Mouse (Mus musculus): ENCODE measurements around the gene Hist1h3b.
"Not testable (repeated sequence)": the region's sequence is repeated elsewhere in the genome, so short reads cannot be mapped to it uniquely, and the experiment has no call there.

The Hist1h3b gene

DNA sequence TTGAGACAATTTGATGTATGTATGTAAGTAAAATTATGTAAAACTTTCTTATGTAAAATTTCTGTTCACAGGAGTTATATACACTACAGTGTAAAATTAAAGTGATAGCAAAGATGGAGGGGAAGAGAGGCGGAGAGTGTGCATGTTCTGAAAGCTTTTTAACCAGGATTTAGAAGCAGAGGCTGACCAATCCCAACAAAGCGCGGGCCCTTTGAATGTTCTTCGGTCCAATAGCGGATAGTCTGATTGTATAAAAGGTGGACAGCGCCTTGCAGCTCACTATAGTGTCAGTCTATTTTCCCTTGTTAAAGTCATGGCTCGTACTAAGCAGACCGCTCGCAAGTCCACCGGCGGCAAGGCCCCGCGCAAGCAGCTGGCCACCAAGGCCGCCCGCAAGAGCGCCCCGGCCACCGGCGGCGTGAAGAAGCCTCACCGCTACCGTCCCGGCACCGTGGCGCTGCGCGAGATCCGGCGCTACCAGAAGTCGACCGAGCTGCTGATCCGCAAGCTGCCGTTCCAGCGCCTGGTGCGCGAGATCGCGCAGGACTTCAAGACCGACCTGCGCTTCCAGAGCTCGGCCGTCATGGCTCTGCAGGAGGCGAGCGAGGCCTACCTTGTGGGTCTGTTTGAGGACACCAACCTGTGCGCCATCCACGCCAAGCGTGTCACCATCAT is at the start of gene Hist1h3b:
TSS of gene Hist1h3b (plus strand) at position 201 of the 675 bp plus-strand sequence.
- DNase-seq (ENCODE audit: low spot score) = peak; percentile 97

- DNase-seq (ENCODE audit: low spot score) = not testable (repeated sequence)
Observed at GRCm38 (mm10) chr13:23702801-23703200, 49.3 kb upstream of the Hist1h3b start.

GRCm38 (mm10) chr13:23705751-23706356 is 46.2 kb upstream of the Hist1h3b start:
- no peak for DNase-seq (ENCODE audit: low spot score)

DNA sequence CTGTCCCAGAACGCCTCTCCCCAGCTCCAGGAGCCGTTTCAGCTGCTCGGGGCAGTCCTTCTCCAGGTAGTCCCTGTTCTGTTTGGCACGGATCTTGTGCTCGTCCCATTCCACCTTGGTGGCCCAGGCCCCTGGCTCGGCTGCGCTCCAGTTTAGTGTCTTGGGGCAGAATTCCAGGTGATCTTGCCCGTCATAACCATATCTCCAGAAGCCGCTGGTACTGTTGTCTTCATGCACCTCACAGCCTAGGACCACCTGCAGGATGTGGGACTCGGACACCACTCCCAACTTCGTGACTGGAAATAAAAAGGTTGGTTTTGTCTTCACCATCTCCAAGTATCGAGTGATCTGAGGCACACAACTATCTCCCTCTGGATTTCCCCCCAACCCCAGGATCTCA is 45.3 kb upstream of the Hist1h3b start:
- DNase-seq (ENCODE audit: low spot score) = no peak

DNA sequence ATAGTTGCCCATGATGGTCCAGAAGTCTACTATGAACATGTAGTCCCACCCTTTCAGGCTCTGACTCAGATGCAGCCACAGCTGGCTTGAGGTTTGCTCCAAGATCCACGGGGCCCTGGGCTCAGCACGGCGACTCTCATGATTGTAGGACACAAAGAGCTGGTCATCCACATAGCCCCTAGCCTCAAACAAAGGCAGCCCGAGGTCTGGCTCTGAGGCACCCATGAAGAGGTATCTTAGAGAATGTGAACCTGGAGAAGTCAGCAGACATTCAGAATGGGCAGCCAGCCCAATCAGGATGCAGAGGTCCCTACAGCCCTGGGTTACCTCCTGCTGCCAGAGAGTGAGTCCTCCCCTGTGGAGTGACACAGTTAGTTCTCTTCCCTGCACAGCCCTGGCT is 44.0 kb upstream of the Hist1h3b start:
- DNase-seq (ENCODE audit: low spot score) = no peak

- no peak for DNase-seq (ENCODE audit: low spot score)
Observed at GRCm38 (mm10) chr13:23708654-23709053, 43.4 kb upstream of the Hist1h3b start.

GRCm38 (mm10) chr13:23709714-23710373 is 42.2 kb upstream of the Hist1h3b start:
- DNase-seq (ENCODE audit: low spot score) = no peak

DNA sequence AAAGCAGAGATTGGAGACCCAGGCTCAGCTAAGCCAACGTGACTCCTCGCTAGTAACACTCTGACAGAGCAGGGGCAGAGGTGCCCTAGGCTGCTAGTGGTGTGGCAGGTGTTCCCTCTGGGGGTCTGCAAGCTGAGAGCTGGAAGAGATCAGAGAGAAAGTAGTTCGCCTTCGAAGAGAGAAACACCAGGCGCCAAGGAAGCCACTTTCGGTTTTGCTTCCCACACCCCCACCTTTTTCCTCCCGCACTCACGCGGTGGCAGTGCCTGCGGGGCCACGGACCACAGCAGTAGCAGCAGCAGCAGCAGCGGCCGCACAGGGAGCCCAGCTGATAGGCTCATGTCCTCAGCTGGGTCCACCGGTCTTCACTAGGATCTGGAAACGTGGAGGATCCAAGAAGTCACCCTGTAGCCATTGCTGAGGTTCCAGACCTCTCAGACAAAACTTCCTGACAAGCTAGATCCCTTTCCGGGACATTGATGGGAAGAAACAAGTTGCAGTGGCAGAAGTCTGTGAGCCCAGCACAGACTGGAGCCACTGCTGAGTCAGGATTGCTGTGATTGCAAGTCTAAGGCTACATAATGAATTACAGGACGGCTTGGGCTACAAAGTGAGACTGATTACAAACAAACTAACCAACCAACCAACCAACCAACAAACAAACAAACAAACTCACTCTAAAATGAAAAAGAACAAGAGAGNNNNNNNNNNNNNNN is 41.5 kb upstream of the Hist1h3b start, which contains the start of gene Hfe:
TSS of gene Hfe (minus strand) at position 481 of the 716 bp plus-strand sequence.
- peak; percentile 45 for DNase-seq (ENCODE audit: low spot score)

GRCm38 (mm10) chr13:23716261-23717042 is 35.6 kb upstream of the Hist1h3b start:
- no peak for DNase-seq (ENCODE audit: low spot score)

DNA sequence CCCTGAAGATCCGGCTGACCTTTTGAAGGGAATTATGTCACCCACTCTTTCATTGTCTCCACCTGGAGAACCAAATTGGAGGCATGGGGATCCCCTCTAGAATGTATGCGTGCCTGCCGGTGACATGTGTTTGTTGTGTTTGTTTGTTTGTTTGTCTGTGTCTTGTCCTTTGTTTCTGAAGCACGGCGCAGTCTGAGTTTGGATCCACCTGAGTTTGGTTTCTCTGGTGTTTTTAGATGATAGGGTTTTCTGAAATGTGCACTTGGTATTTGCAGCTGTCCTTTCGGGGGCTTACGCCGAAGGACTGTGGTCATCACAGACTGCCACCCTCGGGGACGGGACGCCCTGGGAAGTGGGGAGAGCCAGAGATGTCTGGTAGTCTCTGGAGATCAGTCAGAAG is 34.9 kb upstream of the Hist1h3b start:
- no peak for DNase-seq (ENCODE audit: low spot score)

GRCm38 (mm10) chr13:23717593-23718245 is 34.3 kb upstream of the Hist1h3b start:
- DNase-seq (ENCODE audit: low spot score) = not testable (repeated sequence)

- DNase-seq (ENCODE audit: low spot score) = no peak
Observed at GRCm38 (mm10) chr13:23724239-23724638, 27.8 kb upstream of the Hist1h3b start.

DNA sequence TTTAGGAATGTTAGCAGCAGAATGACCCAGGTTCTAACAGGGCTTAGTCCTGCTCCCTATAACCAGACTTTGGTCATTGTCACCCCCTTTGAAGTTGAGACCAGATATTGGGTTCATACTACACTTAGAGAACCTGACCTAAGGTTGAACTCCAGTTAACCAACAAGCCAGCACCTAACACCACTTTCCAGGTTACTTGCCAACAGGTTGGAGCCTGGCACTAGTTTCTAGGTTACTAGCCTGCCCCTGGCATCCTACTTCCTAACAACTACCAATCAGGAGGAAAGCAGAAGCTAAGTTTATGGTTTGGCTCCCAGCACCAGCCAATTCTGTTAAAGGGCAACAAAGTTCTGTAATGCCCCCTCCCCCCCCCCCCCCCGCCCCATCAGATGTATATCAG is 26.9 kb upstream of the Hist1h3b start:
- no peak for DNase-seq (ENCODE audit: low spot score)

- no peak for DNase-seq (ENCODE audit: low spot score)
Observed at GRCm38 (mm10) chr13:23728472-23729191, 23.4 kb upstream of the Hist1h3b start.

- no peak for DNase-seq (ENCODE audit: low spot score)
Observed at GRCm38 (mm10) chr13:23729192-23729525, 22.9 kb upstream of the Hist1h3b start.

GRCm38 (mm10) chr13:23729706-23730105 is 22.4 kb upstream of the Hist1h3b start:
- no peak for DNase-seq (ENCODE audit: low spot score)

GRCm38 (mm10) chr13:23730479-23730878 is 21.6 kb upstream of the Hist1h3b start:
- DNase-seq (ENCODE audit: low spot score) = peak; percentile 21

DNA sequence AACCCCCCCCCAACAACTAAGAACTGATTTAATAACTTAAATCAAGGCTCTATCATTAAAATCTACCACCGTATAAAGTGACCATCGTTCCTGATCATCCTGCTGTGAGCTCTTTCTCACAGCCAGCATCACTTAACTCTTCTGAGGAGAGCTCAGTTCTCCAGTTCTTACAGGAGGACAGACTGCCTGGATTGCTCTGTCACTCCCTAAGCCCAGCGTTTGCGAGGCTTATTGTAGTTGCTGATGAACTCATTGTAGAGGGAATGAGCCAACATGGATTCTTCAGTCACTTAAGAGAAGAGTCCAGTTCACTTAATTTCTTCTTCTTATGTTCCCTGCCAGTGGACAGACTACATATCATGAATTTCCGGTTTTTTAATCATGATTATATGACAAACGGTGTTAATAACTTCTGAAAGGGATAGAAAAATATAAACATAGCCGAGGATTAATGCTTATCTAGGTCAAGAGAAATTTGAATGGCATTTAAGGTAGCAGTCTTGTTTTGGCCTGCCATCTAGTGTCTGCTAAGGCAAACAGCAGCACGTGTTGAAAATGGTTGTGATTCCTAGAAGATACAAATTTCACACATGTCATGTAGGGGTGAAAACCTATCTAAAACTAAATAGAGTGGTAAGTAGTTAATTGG is 19.8 kb upstream of the Hist1h3b start:
- DNase-seq (ENCODE audit: low spot score) = peak; percentile 73

- no peak for DNase-seq (ENCODE audit: low spot score)
Observed at GRCm38 (mm10) chr13:23737091-23737490, 15.0 kb upstream of the Hist1h3b start.

DNA sequence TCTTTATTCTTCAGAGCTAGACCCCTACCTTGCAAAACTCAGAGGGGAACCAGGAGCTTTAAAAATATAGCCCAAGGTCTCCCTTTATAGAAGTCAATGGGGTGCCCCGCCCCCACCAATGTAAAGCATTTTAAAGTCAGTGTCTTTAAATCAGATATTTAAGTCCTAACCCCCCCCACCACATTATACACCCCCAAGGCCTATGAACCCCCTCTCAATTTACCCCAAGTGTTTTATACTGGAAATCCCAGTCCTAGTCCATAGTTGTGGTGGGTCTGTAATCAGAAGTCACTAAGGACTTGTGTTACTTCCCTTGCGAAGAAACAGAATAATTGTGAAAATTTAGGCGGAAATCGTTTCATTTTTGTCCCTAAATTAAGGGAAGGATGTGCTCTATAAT is 14.0 kb upstream of the Hist1h3b start:
- DNase-seq (ENCODE audit: low spot score) = no peak

Data from embryo, embryonic 10 days (tissue).